Mouse (Mus musculus): ENCODE results near the gene Trim41. TPM values are rescaled to one million over a fixed set of nuclear protein-coding genes. Genes with fewer than 3 reads are reported as not detected.

Gene Trim41
- total and polyA plus RNA-seq, 2 experiments = 11.4 to 18.2 TPM

- WGBS = 57% methylated on average over 17 of the region's 17 CpGs
Measured at GRCm38 (mm10) chr11:48801831-48802772, 15.1 kb downstream of the Trim41 start.

GRCm38 (mm10) chr11:48799921-48800701, 17.0 kb downstream of the Trim41 start, which contains the start of gene Rack1:
Rack1 (plus strand) TSS chr11:48800332.
- peaks cover 14% of the 10 kb centered on the region for H3K4me1 ChIP-seq (ENCODE audit: control insufficient read depth, insufficient read depth, low read length)

More at GRCm38 (mm10) chr11:48801831-48802772, 15.1 kb downstream of the Trim41 start:
- no peak overlapping the region; the same call in 1 of the 2 replicates for H3K4me3 ChIP-seq (ENCODE audit: insufficient read depth, low read depth, low read length)
- H3K4me1 ChIP-seq (ENCODE audit: control insufficient read depth, insufficient read depth, low read length) = peaks cover 14% of the 10 kb centered on the region
- H3K27me3 ChIP-seq (ENCODE audit: control insufficient read depth, insufficient read depth, low read length) = no peaks in the 10 kb centered on the region
- no peak overlapping the region for H3K27ac ChIP-seq (replicated peaks; ENCODE audit: insufficient read depth, low read depth, low read length)
- H3K9ac ChIP-seq (ENCODE audit: low read depth, low read length) = peak overlapping the region; percentile 20
- peaks cover 52% of the 10 kb centered on the region for H3K36me3 ChIP-seq (ENCODE audit: control insufficient read depth, insufficient read depth, low read length)
- peaks cover 21% of the 10 kb centered on the region; the same call in 1 of the 2 replicates for H3K79me2 ChIP-seq (ENCODE audit: control insufficient read depth, insufficient read depth, low read length)
- TF ChIP-seq CTCF (IDR thresholded peaks at IDR 0.05; ENCODE audit: low read depth, low read length) (no peak), POLR2A (IDR thresholded peaks at IDR 0.05; ENCODE audit: extremely low read depth, insufficient read depth, low read length) (no peak)
- no peak for DNase-seq (ENCODE audit: extremely low read depth, low read depth, low spot score)

DNA sequence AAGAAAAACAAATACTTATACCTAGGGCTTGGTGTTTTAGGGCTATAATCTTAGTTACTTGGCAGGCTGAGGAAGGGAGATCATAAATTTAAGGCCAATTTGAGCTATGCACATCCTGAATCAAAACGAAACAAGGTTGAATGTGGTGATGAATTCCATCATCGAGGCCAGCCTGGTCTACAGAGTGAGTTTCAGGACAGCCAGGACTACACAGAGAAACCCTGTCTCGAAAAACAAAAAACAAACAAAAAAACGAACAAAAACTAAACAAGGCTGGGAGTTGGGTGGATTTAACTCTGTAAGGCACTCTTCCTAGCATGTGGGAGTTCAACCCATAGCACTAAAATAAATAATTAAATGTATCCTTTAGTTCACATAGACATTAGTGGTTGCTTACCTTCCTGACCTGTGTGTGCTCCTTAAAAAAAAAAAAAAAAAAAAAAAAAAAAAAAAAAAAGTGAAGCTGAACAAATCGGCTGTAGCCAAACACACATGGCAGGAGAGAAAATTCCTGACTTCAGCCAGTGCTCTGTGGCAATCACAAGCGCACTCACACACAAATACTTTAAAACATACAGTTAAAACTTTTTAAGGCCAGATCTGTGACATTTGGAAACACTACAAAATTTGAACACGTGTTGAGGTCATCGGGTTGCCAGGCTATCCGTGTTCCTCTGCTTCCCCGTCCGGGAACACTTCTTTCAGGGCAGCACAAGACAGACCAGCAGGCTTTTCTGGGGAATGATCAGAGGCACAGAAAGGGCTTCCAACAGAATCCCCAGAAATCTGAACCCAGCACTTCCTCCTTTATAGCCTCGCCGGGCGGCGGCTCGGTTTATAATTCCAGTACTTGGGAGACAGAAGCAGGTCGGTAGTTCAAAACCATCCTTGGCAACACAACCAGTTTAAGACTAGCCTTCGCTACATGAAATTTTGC, 17.9 kb downstream of the Trim41 start:
- Histone ChIP-seq H3K4me1 (ENCODE audit: control insufficient read depth, insufficient read depth, low read length) (peaks cover 14% of the 10 kb centered on the region), H3K27me3 (ENCODE audit: control insufficient read depth, insufficient read depth, low read length) (no peaks in the 10 kb centered on the region), H3K27ac (replicated peaks; ENCODE audit: insufficient read depth, low read depth, low read length) (peak overlapping the region; percentile 93), H3K79me2 (ENCODE audit: control insufficient read depth, insufficient read depth, low read length) (peaks cover 21% of the 10 kb centered on the region; the same call in 1 of the 2 replicates), H3K36me3 (ENCODE audit: control insufficient read depth, insufficient read depth, low read length) (peaks cover 25% of the 10 kb centered on the region), H3K9ac (ENCODE audit: low read depth, low read length) (peak overlapping the region; percentile 81), H3K4me3 (ENCODE audit: insufficient read depth, low read depth, low read length) (peak overlapping the region; percentile 68)
- no peak for DNase-seq (ENCODE audit: extremely low read depth, low read depth, low spot score)
- WGBS = 2% methylated on average over 18 of the region's 18 CpGs
- TF ChIP-seq CTCF (IDR thresholded peaks at IDR 0.05; ENCODE audit: low read depth, low read length) (no peak), POLR2A (IDR thresholded peaks at IDR 0.05; ENCODE audit: extremely low read depth, insufficient read depth, low read length) (no peak)

More at GRCm38 (mm10) chr11:48799921-48800701, 17.0 kb downstream of the Trim41 start, which contains the start of gene Rack1:
- no peak for TF ChIP-seq CTCF (IDR thresholded peaks at IDR 0.05; ENCODE audit: low read depth, low read length)
- TF ChIP-seq POLR2A (IDR thresholded peaks at IDR 0.05; ENCODE audit: extremely low read depth, insufficient read depth, low read length) = peak; percentile 74
- Histone ChIP-seq H3K9ac (ENCODE audit: low read depth, low read length) (peak within 1 kb of the TSS; percentile 87), H3K4me3 (ENCODE audit: insufficient read depth, low read depth, low read length) (peak within 1 kb of the TSS; percentile 68), H3K27me3 (ENCODE audit: control insufficient read depth, insufficient read depth, low read length) (no peaks in the 10 kb centered on the region), H3K27ac (replicated peaks; ENCODE audit: insufficient read depth, low read depth, low read length) (peak within 1 kb of the TSS; percentile 93), H3K79me2 (ENCODE audit: control insufficient read depth, insufficient read depth, low read length) (peaks cover 21% of the 10 kb centered on the region; the same call in 1 of the 2 replicates), H3K36me3 (ENCODE audit: control insufficient read depth, insufficient read depth, low read length) (peaks cover 32% of the 10 kb centered on the region)
- under 1% methylated on average over 47 of the region's 47 CpGs for WGBS
- DNase-seq (ENCODE audit: extremely low read depth, low read depth, low spot score) = peak; percentile 93

DNA sequence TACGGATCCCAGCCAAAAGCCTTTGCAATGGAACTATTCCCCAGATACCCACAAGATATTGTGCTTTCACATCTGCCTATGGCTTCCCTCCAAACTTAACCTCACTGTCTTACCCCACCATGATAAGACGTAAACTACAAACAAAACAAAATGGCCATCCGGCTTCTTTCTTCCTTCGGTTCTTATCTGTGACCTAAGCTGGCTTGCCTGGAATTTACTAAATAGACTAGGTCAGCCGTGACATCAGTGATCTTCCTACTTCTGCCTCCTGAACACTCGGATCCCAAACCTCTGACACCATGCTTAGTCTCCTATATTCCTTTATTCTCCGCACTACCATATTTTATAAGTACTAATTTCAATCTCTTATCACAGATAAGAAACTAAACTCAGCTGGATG, 18.8 kb downstream of the Trim41 start:
- WGBS = 70% methylated on average over 7 of the region's 7 CpGs
- Histone ChIP-seq H3K27ac (replicated peaks; ENCODE audit: insufficient read depth, low read depth, low read length) (no peak overlapping the region), H3K79me2 (ENCODE audit: control insufficient read depth, insufficient read depth, low read length) (peaks cover 21% of the 10 kb centered on the region; the same call in 1 of the 2 replicates), H3K27me3 (ENCODE audit: control insufficient read depth, insufficient read depth, low read length) (no peaks in the 10 kb centered on the region), H3K9ac (ENCODE audit: low read depth, low read length) (no peak overlapping the region), H3K4me3 (ENCODE audit: insufficient read depth, low read depth, low read length) (no peak overlapping the region), H3K36me3 (ENCODE audit: control insufficient read depth, insufficient read depth, low read length) (peaks cover 17% of the 10 kb centered on the region), H3K4me1 (ENCODE audit: control insufficient read depth, insufficient read depth, low read length) (peaks cover 14% of the 10 kb centered on the region)
- TF ChIP-seq CTCF (IDR thresholded peaks at IDR 0.05; ENCODE audit: low read depth, low read length) (no peak), POLR2A (IDR thresholded peaks at IDR 0.05; ENCODE audit: extremely low read depth, insufficient read depth, low read length) (no peak)
- DNase-seq (ENCODE audit: extremely low read depth, low read depth, low spot score) = no peak

- Histone ChIP-seq H3K79me2 (ENCODE audit: control insufficient read depth, insufficient read depth, low read length) (peaks cover 17% of the 10 kb centered on the region; the same call in 1 of the 2 replicates), H3K36me3 (ENCODE audit: control insufficient read depth, insufficient read depth, low read length) (peaks cover 7% of the 10 kb centered on the region; the same call in 1 of the 2 replicates), H3K9ac (ENCODE audit: low read depth, low read length) (no peak overlapping the region), H3K27me3 (ENCODE audit: control insufficient read depth, insufficient read depth, low read length) (no peaks in the 10 kb centered on the region), H3K4me1 (ENCODE audit: control insufficient read depth, insufficient read depth, low read length) (peaks cover 14% of the 10 kb centered on the region), H3K27ac (replicated peaks; ENCODE audit: insufficient read depth, low read depth, low read length) (no peak overlapping the region), H3K4me3 (ENCODE audit: insufficient read depth, low read depth, low read length) (no peak overlapping the region)
- no peak for DNase-seq (ENCODE audit: extremely low read depth, low read depth, low spot score)
- 72% methylated on average over 5 of the region's 5 CpGs for WGBS
- TF ChIP-seq POLR2A (IDR thresholded peaks at IDR 0.05; ENCODE audit: extremely low read depth, insufficient read depth, low read length) (no peak), CTCF (IDR thresholded peaks at IDR 0.05; ENCODE audit: low read depth, low read length) (no peak)
Measured at GRCm38 (mm10) chr11:48797287-48797686, 19.9 kb downstream of the Trim41 start.

Data from liver, adult 2 months (tissue).